Mouse (Mus musculus) C2C12 (cell line): ENCODE data around the gene Meis2.

ENCODE experiments used
- CEBPB ChIP-seq: IDR thresholded peaks from one replicate; pipeline ENCODE4 v1.6.1; 2011; ENCODE audit warnings: low read depth, mild to moderate bottlenecking, control low read depth, moderate library complexity
- CTCF ChIP-seq: IDR thresholded peaks from one replicate; pipeline ENCODE4 v1.5.1; 2011; ENCODE audit not compliant: control insufficient read depth, insufficient read depth, insufficient read length
- MYOG ChIP-seq: IDR thresholded peaks from one replicate; pipeline ENCODE4 v1.6.1; 2011; ENCODE audit not compliant: control insufficient read depth, insufficient read length; ENCODE audit errors: extremely low read depth
- USF1 ChIP-seq: IDR thresholded peaks from one replicate; pipeline ENCODE4 v1.6.1; 2011; ENCODE audit warnings: low read depth, mild to moderate bottlenecking, control low read depth, moderate library complexity

GRCm38 (mm10) chr2:115869966-115870365 lies 195.7 kb downstream of the Meis2 start:
- no peak for TF ChIP-seq CTCF
- no peak for TF ChIP-seq USF1
- TF ChIP-seq CEBPB: no peak
- TF ChIP-seq MYOG: no peak
